Mouse (Mus musculus) neutrophil, adult 5-6 weeks (primary cell): ENCODE measurements around the gene Ggct. TPM values are rescaled to one million over a fixed set of nuclear protein-coding genes. Genes with fewer than 3 reads are reported as not detected.

ENCODE experiments used
- ATAC-seq: fragments of 151-379, 151-347 bp; 2 replicates; pipeline ENCODE4 v1.8.0; 2017; ENCODE audit warnings: mild to moderate bottlenecking, moderate TSS enrichment; ENCODE audit not compliant: insufficient number of reproducible peaks, poor library complexity, low FRiP score, severe bottlenecking; ENCODE audit errors: extremely low read depth
- total RNA-seq: library from RNA; stranded (forward); fragments of 200-1000 nt; gene quantifications from 2 replicates; pipeline ENCODE4 v1.2.3, GENCODE M21; 2017

Ggct gene
- 35.7 and 57.7 TPM in 2 replicates for total RNA-seq

GRCm38 (mm10) chr6:54992734-54993260 lies at the start of gene Ggct:
Ggct (minus strand) TSS chr6:54992950.
- ATAC-seq = peak; percentile 96

GRCm38 (mm10) chr6:55040031-55040430 lies 47.3 kb upstream of the Ggct start:
- no peak for ATAC-seq

GRCm38 (mm10) chr6:55039446-55039783 lies 46.7 kb upstream of the Ggct start:
- ATAC-seq = no peak

- ATAC-seq = no peak
Observed at GRCm38 (mm10) chr6:55038671-55039445, 46.1 kb upstream of the Ggct start.

GRCm38 (mm10) chr6:55037799-55038670 lies 45.3 kb upstream of the Ggct start, which contains the start of gene Gars:
Gars (plus strand) TSS chr6:55038007.
- peak; percentile 88 for ATAC-seq

- ATAC-seq = no peak
Observed at GRCm38 (mm10) chr6:55036731-55037130, 44.0 kb upstream of the Ggct start.

- ATAC-seq = no peak
Observed at GRCm38 (mm10) chr6:55027642-55028041, 34.9 kb upstream of the Ggct start.

GRCm38 (mm10) chr6:55021806-55022205 lies 29.1 kb upstream of the Ggct start:
- no peak for ATAC-seq

- no peak for ATAC-seq
Observed at GRCm38 (mm10) chr6:55018417-55018816, 25.7 kb upstream of the Ggct start.

- ATAC-seq = peak; percentile 72
Observed at GRCm38 (mm10) chr6:55016710-55017583, 24.2 kb upstream of the Ggct start.

- peak; percentile 58 for ATAC-seq
Observed at GRCm38 (mm10) chr6:55016236-55016635, 23.5 kb upstream of the Ggct start.

GRCm38 (mm10) chr6:55014184-55014583 lies 21.4 kb upstream of the Ggct start:
- no peak for ATAC-seq

- no peak for ATAC-seq
Observed at GRCm38 (mm10) chr6:55012516-55012915, 19.8 kb upstream of the Ggct start.

GRCm38 (mm10) chr6:55010330-55011091 lies 17.8 kb upstream of the Ggct start:
- no peak for ATAC-seq

GRCm38 (mm10) chr6:55009391-55010230 lies 16.9 kb upstream of the Ggct start:
- no peak for ATAC-seq

GRCm38 (mm10) chr6:55008401-55008800 lies 15.7 kb upstream of the Ggct start:
- ATAC-seq = no peak

GRCm38 (mm10) chr6:55003559-55003958 lies 10.8 kb upstream of the Ggct start:
- no peak for ATAC-seq
